ENCODE assay signal across 8 mouse cellular contexts in genomic region chr2:92432299-92433295, GRCm38 (mm10). TPM values are rescaled to one million over a fixed set of nuclear protein-coding genes. Genes with fewer than 3 reads are reported as not detected.
A peak's percentile ranks its signal among the peaks of the same experiment; 100 is the strongest.
DNase-seq lines count a peak whose midpoint lies in the region; ATAC-seq lines count a peak whose summit lies in the region.

No protein-coding gene starts in this region.

- no peaks in the 10 kb centered on the region for H3K9me3 ChIP-seq in stomach, embryonic 16.5 days (replicated peaks; ENCODE audit: control insufficient read depth, low read length)

- H3K36me3 ChIP-seq in stomach, embryonic 16.5 days (ENCODE audit: control insufficient read depth, insufficient read depth, low read length), result no peaks in the 10 kb centered on the region

- H3K27me3 ChIP-seq in stomach, embryonic 16.5 days (ENCODE audit: control insufficient read depth, insufficient read depth, low read length), result no peaks in the 10 kb centered on the region

- H3K4me1 ChIP-seq in stomach, embryonic 16.5 days (ENCODE audit: control insufficient read depth, insufficient read depth, low read length), result peaks cover 55% of the 10 kb centered on the region

- peak overlapping the region; percentile 82 for H3K9ac ChIP-seq in stomach, embryonic 16.5 days (ENCODE audit: low read length)

- no peak for ATAC-seq in stomach, embryonic 16.5 days (ENCODE audit: insufficient read depth, low FRiP score)

- peak overlapping the region; percentile 75 for H3K4me3 ChIP-seq in stomach, embryonic 16.5 days (replicated peaks; ENCODE audit: low read length)

- H3K4me2 ChIP-seq in stomach, embryonic 16.5 days (ENCODE audit: low read depth, low read length), result peak overlapping the region; percentile 92

- DNase-seq in cerebellum, adult 18-20 months, result peak; percentile 68 to 72
- no peak for DNase-seq in cerebellum, adult 11 months
- peak; percentile 68 for DNase-seq in brain, adult 2 months (ENCODE audit: low read depth, low spot score)
- peak; percentile 71 to 80 for DNase-seq in heart, adult 18-20 months
- DNase-seq in kidney, adult 18-20 months, result peak; percentile 78
- DNase-seq in lung, adult 18-20 months, result peak; percentile 76 to 86
- DNase-seq in thymus, adult 18-20 months, result no peak

- 30% methylated on average over 17 of the region's 17 CpGs for WGBS in stomach, embryonic 16.5 days

- peak overlapping the region; percentile 76 for H3K27ac ChIP-seq in stomach, embryonic 16.5 days (ENCODE audit: low read length)

RNA-seq across cellular contexts. Expression of gene Cry2, which starts 1.2 kb away (rescaled TPM):
- total RNA-seq in heart, adult 18-20 months (2021), result 10 to 100 TPM; 15.4 to 16.7 TPM
- polyA plus RNA-seq in stomach, embryonic 16.5 days (2015; fragmentation: Nextera tagmentation; extraction: Ambion mirVana), result 23.4 and 26.5 TPM in 2 replicates

RNA-seq across cellular contexts. Expression of gene Slc35c1, which starts 27.7 kb away (rescaled TPM):
- total RNA-seq in heart, adult 18-20 months (2021), result 1 to 10 TPM; 5.4 to 6.0 TPM
- 34.5 and 40.4 TPM in 2 replicates for polyA plus RNA-seq in stomach, embryonic 16.5 days (2015; fragmentation: Nextera tagmentation; extraction: Ambion mirVana)

RNA-seq across cellular contexts. Expression of gene Mapk8ip1, which starts 31.5 kb away (rescaled TPM):
- 1 to 10 TPM; 3.2 to 3.7 TPM for total RNA-seq in heart, adult 18-20 months (2021)
- 12.5 and 14.9 TPM in 2 replicates for polyA plus RNA-seq in stomach, embryonic 16.5 days (2015; fragmentation: Nextera tagmentation; extraction: Ambion mirVana)

RNA-seq across cellular contexts. Expression of gene 1700029I15Rik, which starts 50.3 kb away (rescaled TPM):
- total RNA-seq in heart, adult 18-20 months (2021), result 1 to 10 TPM in 1 of 2 experiments, under 1 TPM in 1; 0.25 to 1.1 TPM
- 3.5 and 5.4 TPM in 2 replicates for polyA plus RNA-seq in stomach, embryonic 16.5 days (2015; fragmentation: Nextera tagmentation; extraction: Ambion mirVana)

RNA-seq across cellular contexts. Expression of gene Large2, which starts 57.9 kb away (rescaled TPM):
- total RNA-seq in heart, adult 18-20 months (2021), result under 1 TPM in 1 of 2 experiments, not detected in 1; 0.41 TPM
- polyA plus RNA-seq in stomach, embryonic 16.5 days (2015; fragmentation: Nextera tagmentation; extraction: Ambion mirVana), result 12.6 and 15.5 TPM in 2 replicates

Comparison
In these comparisons a context has a peak if more than half of its experiments do, and no peak if none do; other contexts are left out.
1. DNase-seq: peak in cerebellum, adult 18-20 months (2 of 2), brain, adult 2 months (single experiment), heart, adult 18-20 months (2 of 2), kidney, adult 18-20 months (single experiment) and lung, adult 18-20 months (2 of 2); none in cerebellum, adult 11 months (single experiment) and thymus, adult 18-20 months (0 of 2).